Mouse (Mus musculus) embryonic facial prominence, embryonic 11.5 days (tissue): ENCODE measurements around the gene Samsn1. TPM values are rescaled to one million over a fixed set of nuclear protein-coding genes. Genes with fewer than 3 reads are reported as not detected.
"Not testable (repeated sequence)": the region's sequence is repeated elsewhere in the genome, so short reads cannot be mapped to it uniquely, and the experiment has no call there.

Experiments used
- ATAC-seq: fragments of 200-750 bp; cut with Nextera tagmentation; replicated peaks from 2 replicates; pipeline ENCODE4 v1.8.0; 2017; ENCODE audit warnings: low read depth; ENCODE audit not compliant: insufficient number of reproducible peaks, low FRiP score, low TSS enrichment
- DNase-seq: peaks from one replicate; pipeline ENCODE4 v3.0.0-alpha.2; 2015; ENCODE audit warnings: low spot score
- H3K27ac ChIP-seq: fragments of 300-500 bp; sonication (generic); replicated peaks from 2 replicates; pipeline ENCODE4 v1.5.1; 2014; ENCODE audit warnings: mild to moderate bottlenecking, low read depth, low read length, control low read depth
- H3K27me3 ChIP-seq: fragments of 300-500 bp; sonication (generic); 2 replicates; pipeline ENCODE4 v1.6.1; 2014; ENCODE audit warnings: mild to moderate bottlenecking, low read length, moderate library complexity, mixed read lengths; ENCODE audit not compliant: control insufficient read depth, insufficient read depth
- H3K36me3 ChIP-seq: fragments of 300-500 bp; sonication (generic); replicated peaks from 2 replicates; pipeline ENCODE4 v1.6.1; 2014; ENCODE audit warnings: low read depth, mild to moderate bottlenecking, low read length, moderate library complexity, mixed read lengths; ENCODE audit not compliant: control insufficient read depth, insufficient read depth
- H3K4me1 ChIP-seq: fragments of 300-500 bp; sonication (generic); 2 replicates; pipeline ENCODE4 v1.6.1; 2014; ENCODE audit warnings: low read length, mixed read lengths; ENCODE audit not compliant: control insufficient read depth, insufficient read depth
- H3K4me2 ChIP-seq: fragments of 300-500 bp; sonication (generic); 2 replicates; pipeline ENCODE4 v1.6.1; 2014; ENCODE audit warnings: low read depth, mild to moderate bottlenecking, control low read depth, low read length, moderate library complexity
- H3K4me3 ChIP-seq: fragments of 300-500 bp; sonication (generic); 2 replicates; pipeline ENCODE4 v1.5.1; 2014; ENCODE audit warnings: low read depth, low read length, control low read depth
- H3K9ac ChIP-seq: fragments of 300-500 bp; sonication (generic); replicated peaks from 2 replicates; pipeline ENCODE4 v1.6.1; 2014; ENCODE audit warnings: mild to moderate bottlenecking, control low read depth, low read length
- H3K9me3 ChIP-seq: fragments of 300-500 bp; sonication (generic); replicated peaks from 2 replicates; pipeline ENCODE4 v1.6.1; 2016; ENCODE audit warnings: mild to moderate bottlenecking, low read length, inconsistent platforms, mixed read lengths; ENCODE audit not compliant: control insufficient read depth
- WGBS: fragments of 180-500 bp; shearing (Covaris S2); extraction: QIAGEN DNeasy Blood & Tissue Kit; methylation state at CpG from one replicate; pipeline ENCODE4 v1.1.7; 2014; 5-methylcytosine and 5-hydroxymethylcytosine counted together
- polyA plus RNA-seq: library from polyadenylated mRNA; unstranded; fragments of >200 nt; fragmentation: Nextera tagmentation; extraction: Ambion mirVana; gene quantifications from 2 replicates; pipeline ENCODE4 v1.2.1, GENCODE M21; 2014

Samsn1 gene
- polyA plus RNA-seq, 1 experiment from 2014 or later = 2.9 TPM

DNA sequence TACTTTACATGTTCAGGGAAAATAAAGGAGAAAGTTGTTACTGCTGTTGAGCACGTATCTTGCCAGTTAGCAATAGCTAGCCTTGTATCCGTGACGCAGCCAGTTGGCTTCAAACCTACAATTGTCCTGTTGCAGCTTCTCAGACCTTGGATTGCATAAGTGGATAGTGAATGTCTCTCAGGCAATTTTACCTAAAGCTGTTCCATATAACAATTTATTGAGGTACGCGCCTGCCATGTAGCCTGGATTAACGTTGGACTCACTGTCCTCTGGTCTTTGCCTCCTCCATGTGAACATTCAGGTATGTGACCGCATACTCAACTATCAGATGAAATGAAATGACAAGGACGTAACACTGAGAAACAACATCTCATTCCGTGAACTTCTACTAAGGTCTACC, 179.1 kb downstream of the Samsn1 start:
- no peak overlapping the region for H3K27ac ChIP-seq
- ATAC-seq = no peak
- no peak for DNase-seq
- WGBS = 96% methylated on average over 9 of the region's 9 CpGs
- no peaks in the 10 kb centered on the region for H3K4me1 ChIP-seq
- H3K4me2 ChIP-seq = no peak overlapping the region
- H3K36me3 ChIP-seq = no peaks in the 10 kb centered on the region
- H3K9ac ChIP-seq = no peak overlapping the region
- no peaks in the 10 kb centered on the region for H3K9me3 ChIP-seq
- no peaks in the 10 kb centered on the region for H3K27me3 ChIP-seq
- H3K4me3 ChIP-seq = no peak overlapping the region

DNA sequence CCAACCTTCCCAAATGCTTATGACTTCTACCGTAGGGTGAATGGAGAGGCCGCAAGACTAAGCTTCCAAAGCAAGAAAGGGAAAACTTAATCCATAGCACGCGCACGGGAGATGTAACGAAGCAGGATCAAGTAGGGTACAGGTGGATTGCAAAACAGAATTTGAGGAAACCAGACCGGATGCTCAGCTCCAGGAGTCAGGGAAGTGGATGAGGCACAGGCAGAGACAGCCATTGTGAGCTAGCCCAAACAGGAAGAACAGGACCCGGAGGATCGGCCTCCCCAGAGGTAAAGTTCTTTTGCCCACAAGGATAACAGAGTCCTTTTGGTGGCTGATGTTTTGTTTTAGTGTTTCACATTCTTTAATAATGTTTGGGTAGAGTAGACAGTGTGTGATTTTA, 179.5 kb downstream of the Samsn1 start:
- H3K4me3 ChIP-seq = no peak overlapping the region
- ATAC-seq = no peak
- no peaks in the 10 kb centered on the region for H3K9me3 ChIP-seq
- no peak overlapping the region for H3K27ac ChIP-seq
- WGBS = 82% methylated on average over 9 of the region's 9 CpGs
- H3K27me3 ChIP-seq = no peaks in the 10 kb centered on the region
- DNase-seq = no peak
- no peaks in the 10 kb centered on the region for H3K36me3 ChIP-seq
- H3K4me2 ChIP-seq = no peak overlapping the region
- H3K4me1 ChIP-seq = no peaks in the 10 kb centered on the region
- H3K9ac ChIP-seq = no peak overlapping the region

DNA sequence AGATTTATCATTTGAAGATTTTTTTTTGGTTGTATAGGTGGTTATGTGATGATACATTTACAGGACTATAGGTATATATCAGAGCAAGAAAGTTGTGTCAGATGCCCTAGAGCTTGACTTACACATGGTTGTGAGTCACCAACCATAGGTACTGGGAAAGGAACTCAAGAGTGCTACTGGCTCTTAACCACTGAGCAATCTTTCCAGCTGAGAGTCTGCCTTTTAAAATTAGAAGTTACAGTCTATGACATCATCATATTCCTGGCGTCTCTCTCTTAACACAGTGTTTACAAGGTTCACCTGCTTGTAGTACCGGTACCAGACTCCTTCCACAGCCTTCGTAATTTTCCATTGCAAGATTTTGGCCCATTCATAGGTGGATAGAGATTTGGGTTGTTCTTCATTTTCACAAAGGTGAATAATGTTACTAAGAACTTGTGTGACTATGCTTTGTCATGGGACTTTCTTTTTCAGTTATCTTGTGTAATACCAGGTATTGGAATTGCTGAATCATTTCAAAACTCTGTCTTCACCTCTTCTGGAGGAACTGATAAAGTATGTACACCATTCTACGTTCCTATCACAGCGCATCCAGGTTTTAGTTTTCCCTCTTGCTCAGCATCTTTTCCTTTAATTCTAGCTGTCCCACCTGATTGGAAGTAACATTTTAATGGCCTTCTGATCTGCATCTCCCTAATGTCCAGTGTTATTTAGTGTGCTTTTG, 184.2 kb downstream of the Samsn1 start:
- Histone ChIP-seq H3K9ac (no peak overlapping the region), H3K9me3 (no peaks in the 10 kb centered on the region), H3K4me1 (no peaks in the 10 kb centered on the region), H3K36me3 (no peaks in the 10 kb centered on the region), H3K4me2 (no peak overlapping the region), H3K4me3 (no peak overlapping the region), H3K27me3 (no peaks in the 10 kb centered on the region), H3K27ac (no peak overlapping the region)
- DNase-seq = no peak
- no peak for ATAC-seq
- WGBS = 88% methylated on average over 5 of the region's 5 CpGs

DNA sequence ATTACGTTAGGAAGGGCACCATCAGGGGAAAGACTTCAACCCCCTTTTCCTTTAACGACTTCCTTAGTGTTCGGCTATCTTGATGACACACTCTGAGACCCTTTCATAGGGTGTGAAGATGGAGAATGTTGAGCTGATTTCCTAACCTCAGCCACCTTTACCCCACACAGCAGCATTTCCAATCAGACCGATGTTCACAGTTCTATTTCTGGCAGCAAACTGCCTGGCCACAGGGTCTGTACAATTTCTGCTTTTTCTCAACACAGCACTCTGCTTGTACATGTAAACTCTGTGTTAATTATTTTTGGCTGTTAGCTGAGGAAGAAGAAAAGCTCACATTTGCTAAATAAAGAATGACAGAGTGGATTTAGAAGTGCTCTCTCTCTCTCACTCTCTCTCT, 190.7 kb downstream of the Samsn1 start:
- ATAC-seq (no peak), DNase-seq (no peak)
- Histone ChIP-seq H3K9ac (no peak overlapping the region), H3K4me1 (no peaks in the 10 kb centered on the region), H3K36me3 (no peaks in the 10 kb centered on the region), H3K27ac (no peak overlapping the region), H3K27me3 (no peaks in the 10 kb centered on the region), H3K9me3 (no peaks in the 10 kb centered on the region), H3K4me3 (no peak overlapping the region), H3K4me2 (no peak overlapping the region)
- 84% methylated on average over 4 of the region's 4 CpGs for WGBS

DNA sequence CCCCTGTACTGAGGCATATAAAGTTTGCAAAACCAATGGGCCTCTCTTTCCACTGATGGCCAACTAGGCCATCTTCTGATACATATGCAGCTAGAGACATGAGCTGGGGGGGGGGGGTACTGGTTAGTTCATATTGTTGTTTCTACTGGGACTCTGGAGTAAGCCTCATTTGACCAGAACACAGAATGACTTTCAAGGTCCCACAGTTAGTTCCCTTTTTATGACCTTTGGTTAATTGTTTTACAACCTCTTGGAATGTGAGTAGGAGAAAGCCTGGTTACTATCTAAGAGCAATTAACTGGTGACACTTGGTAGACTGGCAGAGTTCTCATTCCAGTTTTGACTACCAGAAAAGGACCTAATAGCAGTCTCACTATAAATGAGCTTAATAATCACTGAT, 195.1 kb downstream of the Samsn1 start:
- H3K4me2 ChIP-seq, H3K36me3 ChIP-seq, H3K9ac ChIP-seq, H3K4me1 ChIP-seq, ATAC-seq, H3K9me3 ChIP-seq, DNase-seq, H3K27me3 ChIP-seq, H3K27ac ChIP-seq, H3K4me3 ChIP-seq: not testable (repeated sequence)

DNA sequence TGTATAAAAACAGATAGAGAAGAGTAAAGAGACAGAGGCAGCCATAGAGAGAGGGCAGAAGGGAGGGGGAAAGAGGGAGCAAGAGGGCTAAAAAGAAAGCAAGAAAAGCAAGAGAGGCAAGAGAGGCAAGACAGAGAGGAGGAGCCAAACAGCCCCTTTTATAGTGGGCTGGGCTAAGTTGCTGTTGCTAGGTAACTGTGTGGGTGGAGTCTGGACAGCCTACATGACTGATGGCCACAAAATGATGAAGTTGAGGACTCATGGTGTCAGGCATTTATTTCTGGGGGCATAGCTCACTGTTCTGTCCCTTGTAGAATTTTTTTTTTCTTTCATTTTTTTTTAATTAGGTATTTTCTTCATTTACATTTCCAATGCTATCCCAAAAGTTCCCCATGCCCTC, 195.6 kb downstream of the Samsn1 start:
- Histone ChIP-seq H3K27ac (no peak overlapping the region), H3K36me3 (no peaks in the 10 kb centered on the region), H3K4me2 (no peak overlapping the region), H3K9me3 (no peaks in the 10 kb centered on the region), H3K27me3 (no peaks in the 10 kb centered on the region), H3K4me3 (no peak overlapping the region), H3K4me1 (no peaks in the 10 kb centered on the region), H3K9ac (no peak overlapping the region)
- ATAC-seq (no peak), DNase-seq (no peak)

DNA sequence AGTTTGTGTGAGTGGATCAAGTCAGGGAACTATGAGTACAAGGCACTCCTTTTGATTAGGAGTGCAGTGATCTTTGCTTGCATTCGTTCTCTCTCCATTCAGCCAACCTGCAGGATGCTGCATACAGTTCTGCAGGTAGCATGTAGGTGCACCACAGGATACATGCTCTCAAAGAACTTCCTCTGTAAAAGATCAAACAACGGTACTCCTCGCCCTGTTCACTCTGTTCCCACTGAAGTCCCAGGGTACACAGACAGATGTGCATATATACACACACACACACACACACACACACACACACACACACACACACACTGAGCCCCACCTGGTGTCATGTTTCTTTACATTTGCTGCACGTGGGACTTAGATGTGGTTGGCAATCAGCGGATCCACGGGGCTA, 198.9 kb downstream of the Samsn1 start:
- H3K4me2 ChIP-seq = no peak overlapping the region
- no peak overlapping the region for H3K4me3 ChIP-seq
- H3K9me3 ChIP-seq = no peaks in the 10 kb centered on the region
- no peaks in the 10 kb centered on the region for H3K4me1 ChIP-seq
- WGBS = 74% methylated on average over 6 of the region's 6 CpGs
- H3K9ac ChIP-seq = no peak overlapping the region
- H3K36me3 ChIP-seq = no peaks in the 10 kb centered on the region
- H3K27me3 ChIP-seq = no peaks in the 10 kb centered on the region
- H3K27ac ChIP-seq = no peak overlapping the region
- no peak for DNase-seq
- no peak for ATAC-seq

DNA sequence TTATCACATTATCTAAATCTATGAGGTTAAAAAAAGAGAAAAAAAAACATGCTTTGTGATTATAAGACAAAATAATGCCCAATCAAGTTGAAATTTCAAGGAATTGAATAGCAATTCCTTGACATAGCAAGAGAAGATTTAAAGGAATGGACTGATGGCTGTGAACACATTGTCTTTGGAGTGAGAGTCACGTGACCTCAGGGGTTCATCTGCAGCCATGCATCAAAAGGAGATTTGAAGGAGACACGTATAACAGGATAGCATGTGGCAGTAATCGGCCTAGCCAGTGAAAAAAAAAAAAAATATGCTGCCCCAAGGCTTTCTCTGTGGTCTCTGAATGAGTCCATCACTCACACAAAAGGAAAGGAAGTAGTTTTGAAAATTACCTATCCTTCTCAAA, 201.1 kb downstream of the Samsn1 start:
- Histone ChIP-seq H3K27me3 (no peaks in the 10 kb centered on the region), H3K27ac (no peak overlapping the region), H3K4me3 (no peak overlapping the region), H3K4me1 (no peaks in the 10 kb centered on the region), H3K36me3 (no peaks in the 10 kb centered on the region), H3K9ac (no peak overlapping the region), H3K9me3 (no peaks in the 10 kb centered on the region), H3K4me2 (no peak overlapping the region)
- no peak for ATAC-seq
- 39% methylated on average over 3 of the region's 3 CpGs for WGBS
- no peak for DNase-seq
